Mouse (Mus musculus) kidney, adult 2 months (tissue): Measurements from ENCODE around the gene Rptor.

Source experiments
- CTCF ChIP-seq: fragments of 200-500 bp; conservative IDR thresholded peaks from 2 replicates; pipeline ENCODE4 v1.5.1; 2011; ENCODE audit warnings: low read depth, mild to moderate bottlenecking, control low read depth, low read length, moderate library complexity, mixed read lengths; ENCODE audit not compliant: insufficient read depth, insufficient read length
- POLR2A ChIP-seq: fragments of 200-500 bp; IDR thresholded peaks from one replicate; pipeline ENCODE4 v1.6.1; 2011; ENCODE audit warnings: low read depth, low read length, control low read depth

GRCm38 (mm10) chr11:119741401-119741800 lies 138.7 kb downstream of the Rptor start:
- no peak for TF ChIP-seq CTCF
- no peak for TF ChIP-seq POLR2A
